Mouse (Mus musculus) brain, embryonic 14.5 days (tissue): ENCODE results near the gene Kir3dl1. TPM values are rescaled to one million over a fixed set of nuclear protein-coding genes. Genes with fewer than 3 reads are reported as not detected.
"Not testable (repeated sequence)": the region's sequence is repeated elsewhere in the genome, so short reads cannot be mapped to it uniquely, and the experiment has no call there.

Experiments used
- DNase-seq: peaks from one replicate; pipeline ENCODE4 v3.0.0-alpha.2; 2011; ENCODE audit warnings: low read depth
- polyA plus RNA-seq: library from polyadenylated mRNA; depleted of rRNA; stranded (reverse); fragments of >200 nt; gene quantifications from 2 replicates; pipeline ENCODE4 v1.2.3, GENCODE M21; 2012; rRNA removed

Kir3dl1 gene
- not detected in 2 replicates for polyA plus RNA-seq

DNA sequence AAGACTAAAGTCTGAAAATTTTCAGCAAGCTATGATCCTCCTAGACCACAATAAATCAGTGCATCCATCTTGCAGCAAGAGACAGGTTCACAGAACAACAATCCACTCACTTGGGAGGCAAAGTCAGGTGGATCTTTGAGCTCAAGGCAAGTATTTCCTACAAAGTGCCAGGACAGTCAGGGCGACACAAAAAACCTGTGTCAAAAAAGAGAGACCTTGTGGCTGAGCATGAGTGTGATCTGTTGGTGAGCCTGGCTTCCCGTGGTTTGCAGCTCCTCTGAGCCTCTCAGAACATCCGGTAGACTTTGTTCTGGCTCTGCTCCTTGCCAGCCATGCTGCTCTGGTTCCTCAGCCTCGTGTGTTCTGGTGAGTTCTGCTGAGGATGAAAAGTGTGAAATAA is at the start of gene Kir3dl1:
Kir3dl1 (plus strand) TSS at position 301 of the 400 bp plus-strand sequence.
- DNase-seq = not testable (repeated sequence)

- peak; percentile 1 for DNase-seq
Measured at GRCm38 (mm10) chrX:136543956-136544355, 26.2 kb downstream of the Kir3dl1 start, which contains the start of gene Kir3dl2. Gene Kir3dl2, minus strand, starts transcription at chrX:136544056.

DNA sequence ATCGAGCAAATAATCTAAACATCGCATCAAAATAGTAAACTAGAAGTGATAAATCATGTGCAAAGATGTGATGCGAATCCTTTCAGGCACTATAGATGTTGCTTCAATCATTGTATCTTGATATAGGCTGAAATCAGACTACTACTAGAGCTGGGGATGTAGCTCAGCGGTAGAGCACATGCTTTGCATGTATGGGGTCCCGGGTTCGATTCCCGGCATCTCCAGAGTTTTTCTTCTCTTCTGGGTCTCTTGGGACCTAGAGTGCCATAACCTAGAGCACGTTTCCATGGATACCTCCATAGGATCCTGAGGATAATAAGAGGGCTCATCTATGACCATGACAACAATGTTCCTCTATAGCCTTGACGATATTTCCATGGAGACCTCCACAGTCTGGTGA is 51.3 kb downstream of the Kir3dl1 start:
- DNase-seq = not testable (repeated sequence)

Other genes starting within 250 kb of the Kir3dl1 start
- 619 and 631 TPM in 2 replicates for gene Bex3, start 247.7 kb upstream of the Kir3dl1 start, polyA plus RNA-seq
- gene Kir3dl2, start 26.1 kb downstream of the Kir3dl1 start, polyA plus RNA-seq = 0.08 and 0.30 TPM in 2 replicates
- gene Tceal3, start 72.8 kb downstream of the Kir3dl1 start, polyA plus RNA-seq = 46.6 and 84.2 TPM in 2 replicates
- gene Tceal1, start 190.0 kb downstream of the Kir3dl1 start, polyA plus RNA-seq = 10.9 and 11.8 TPM in 2 replicates
- 369 and 380 TPM in 2 replicates for gene Morf4l2, start 225.7 kb downstream of the Kir3dl1 start, polyA plus RNA-seq